Mouse (Mus musculus): ENCODE data around the gene Plekhg6. TPM values are rescaled to one million over a fixed set of nuclear protein-coding genes. Genes with fewer than 3 reads are reported as not detected.

The Plekhg6 gene
- polyA plus RNA-seq, 1 experiment from 2014 or later, result 6.3 TPM

DNA sequence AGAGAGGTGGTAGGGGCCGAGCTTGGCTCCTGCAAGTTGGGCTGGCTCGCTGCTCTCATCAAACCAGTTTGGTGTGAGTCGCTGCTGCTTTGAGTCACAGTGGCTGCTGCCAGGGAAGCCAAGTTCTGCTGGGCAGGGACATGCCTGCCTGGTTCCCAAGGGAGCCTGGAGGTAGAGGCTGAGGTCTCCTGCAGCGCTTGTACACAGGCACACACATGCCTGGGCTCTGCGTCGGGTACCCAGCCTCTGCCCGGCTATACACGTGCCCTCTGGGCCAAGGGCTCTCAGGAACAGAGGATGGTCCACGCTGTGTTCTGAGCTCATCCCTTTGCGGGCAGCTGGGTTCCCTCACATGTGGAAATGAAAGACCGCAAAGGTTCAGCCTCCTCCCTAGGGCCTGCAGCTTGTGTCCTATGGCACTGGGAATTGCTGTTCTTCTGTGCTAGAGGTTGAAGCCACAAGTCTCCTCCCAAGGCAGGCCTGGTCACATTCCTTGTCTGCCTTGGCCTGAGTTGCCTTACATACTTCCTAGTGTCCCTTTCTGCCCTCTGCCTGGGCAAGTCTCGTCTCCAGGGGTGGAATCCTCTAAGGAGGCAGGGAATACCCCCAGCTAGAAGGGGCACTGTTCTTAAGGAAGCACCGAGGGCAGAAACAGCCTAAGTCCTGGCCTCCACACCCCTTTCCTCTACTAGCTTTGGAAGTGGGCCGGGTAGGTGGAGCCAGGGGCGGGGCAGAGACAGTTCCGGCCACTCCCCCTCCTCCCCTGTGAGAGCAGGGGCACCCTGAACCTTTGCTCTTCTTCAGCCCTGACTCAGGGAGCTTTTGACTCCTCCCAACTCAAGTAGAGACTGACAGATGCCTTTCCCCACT lies 2.8 kb downstream of the Plekhg6 start:
- Histone ChIP-seq H3K4me1 (ENCODE audit: control insufficient read depth, insufficient read depth, low read length) (peaks cover 27% of the 10 kb centered on the region), H3K4me3 (replicated peaks; ENCODE audit: low read length) (peak overlapping the region; percentile 2; the same call in 1 of the 2 replicates), H3K9me3 (replicated peaks; ENCODE audit: control insufficient read depth, low read length) (no peaks in the 10 kb centered on the region), H3K27me3 (ENCODE audit: control insufficient read depth, insufficient read depth, low read length) (peaks cover 17% of the 10 kb centered on the region), H3K27ac (ENCODE audit: low read length) (peak overlapping the region; percentile 89), H3K4me2 (ENCODE audit: low read depth, low read length) (peak overlapping the region; percentile 40), H3K9ac (ENCODE audit: low read length) (peak overlapping the region; percentile 43; the same call in 1 of the 2 replicates), H3K36me3 (ENCODE audit: control insufficient read depth, insufficient read depth, low read length) (no peaks in the 10 kb centered on the region)
- peak; percentile 79 for ATAC-seq (ENCODE audit: insufficient read depth, low FRiP score)
- 35% methylated on average over 16 of the region's 16 CpGs for WGBS

DNA sequence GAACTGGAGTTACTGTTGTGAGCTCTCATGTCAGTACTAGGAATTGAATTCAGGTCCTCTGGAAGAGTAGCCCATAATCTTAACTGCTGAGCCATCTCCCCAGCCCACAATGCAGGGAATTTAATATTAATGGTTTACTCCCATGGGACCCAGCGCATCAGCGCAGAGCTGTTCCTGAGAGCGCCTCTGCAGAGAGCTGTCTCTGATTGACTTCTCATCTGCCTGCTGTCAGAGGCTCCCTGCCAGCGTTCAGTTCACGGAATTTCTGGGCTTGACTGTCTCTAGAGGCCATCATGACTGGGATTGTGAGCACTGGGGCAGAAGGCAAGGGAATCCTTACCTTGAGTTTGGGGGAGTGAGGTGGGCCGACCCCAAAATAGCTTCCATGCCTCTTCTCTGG lies 3.6 kb downstream of the Plekhg6 start:
- Histone ChIP-seq H3K4me1 (ENCODE audit: control insufficient read depth, insufficient read depth, low read length) (peaks cover 27% of the 10 kb centered on the region), H3K27ac (ENCODE audit: low read length) (peak overlapping the region; percentile 89), H3K36me3 (ENCODE audit: control insufficient read depth, insufficient read depth, low read length) (no peaks in the 10 kb centered on the region), H3K27me3 (ENCODE audit: control insufficient read depth, insufficient read depth, low read length) (peaks cover 17% of the 10 kb centered on the region), H3K4me2 (ENCODE audit: low read depth, low read length) (peak overlapping the region; percentile 13; the same call in 1 of the 2 replicates), H3K4me3 (replicated peaks; ENCODE audit: low read length) (no peak overlapping the region), H3K9me3 (replicated peaks; ENCODE audit: control insufficient read depth, low read length) (no peaks in the 10 kb centered on the region), H3K9ac (ENCODE audit: low read length) (no peak overlapping the region)
- WGBS, result 64% methylated on average over 6 of the region's 6 CpGs
- ATAC-seq (ENCODE audit: insufficient read depth, low FRiP score), result no peak

DNA sequence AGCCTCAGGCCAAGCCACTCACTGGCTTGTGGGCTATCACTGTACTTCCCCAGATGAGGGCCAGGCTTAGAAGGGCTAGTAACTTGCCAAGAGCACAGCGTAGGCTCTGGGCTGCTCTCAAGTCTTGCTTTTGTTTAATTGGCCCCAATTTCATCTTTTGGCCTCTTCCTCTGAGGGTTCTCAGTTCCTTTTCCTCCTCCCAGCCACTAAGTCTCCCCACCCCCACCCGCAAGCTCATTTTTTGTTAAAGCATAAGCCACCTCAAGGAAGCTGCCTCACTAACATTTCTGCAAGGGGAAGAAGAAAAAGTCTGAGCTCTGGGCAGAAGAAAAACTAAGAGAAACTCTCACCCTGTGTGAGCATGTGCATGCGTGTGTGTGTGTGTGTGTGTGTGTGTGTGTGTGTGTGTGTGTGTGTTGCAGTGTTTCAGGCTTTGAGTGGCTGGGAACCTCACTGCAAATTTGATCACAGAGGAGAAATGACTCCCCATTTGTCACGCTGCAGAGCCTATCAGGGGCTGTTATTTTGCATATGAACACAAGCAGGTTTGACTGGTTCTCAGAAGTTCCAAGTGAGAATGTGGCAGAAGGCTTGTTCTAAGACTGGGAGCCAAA lies 12.7 kb downstream of the Plekhg6 start:
- H3K9me3 ChIP-seq (replicated peaks; ENCODE audit: control insufficient read depth, low read length), result no peaks in the 10 kb centered on the region
- H3K4me1 ChIP-seq (ENCODE audit: control insufficient read depth, insufficient read depth, low read length), result peaks cover 15% of the 10 kb centered on the region; the same call in 1 of the 2 replicates
- peak overlapping the region; percentile 83 for H3K27ac ChIP-seq (ENCODE audit: low read length)
- peak overlapping the region; percentile 38; the same call in 1 of the 2 replicates for H3K9ac ChIP-seq (ENCODE audit: low read length)
- H3K36me3 ChIP-seq (ENCODE audit: control insufficient read depth, insufficient read depth, low read length), result no peaks in the 10 kb centered on the region
- no peaks in the 10 kb centered on the region for H3K27me3 ChIP-seq (ENCODE audit: control insufficient read depth, insufficient read depth, low read length)
- H3K4me2 ChIP-seq (ENCODE audit: low read depth, low read length), result no peak overlapping the region
- peak; percentile 59 for ATAC-seq (ENCODE audit: insufficient read depth, low FRiP score)
- 42% methylated on average over 4 of the region's 4 CpGs for WGBS
- H3K4me3 ChIP-seq (replicated peaks; ENCODE audit: low read length), result no peak overlapping the region

DNA sequence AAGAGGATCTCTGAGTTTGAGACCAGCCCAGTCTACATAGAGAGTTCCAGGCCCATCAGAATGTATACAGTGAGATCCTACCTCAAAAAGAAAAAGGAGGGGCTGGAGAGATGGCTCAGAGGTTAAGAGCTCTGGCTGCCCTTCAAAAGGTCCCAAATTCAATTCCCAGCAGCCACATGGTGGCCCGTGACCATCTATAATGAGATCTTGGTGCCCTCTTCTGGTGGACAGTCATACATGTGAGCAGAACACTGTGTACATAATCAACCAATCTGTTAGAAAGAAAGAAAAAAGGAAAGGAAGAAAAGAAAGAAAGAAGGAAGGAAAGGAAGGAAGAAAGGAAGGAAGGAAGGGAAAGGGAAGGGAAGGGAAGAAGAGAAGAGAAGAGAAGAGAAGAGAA lies 14.5 kb downstream of the Plekhg6 start:
- Histone ChIP-seq H3K9me3 (replicated peaks; ENCODE audit: control insufficient read depth, low read length) (no peaks in the 10 kb centered on the region), H3K4me3 (replicated peaks; ENCODE audit: low read length) (no peak overlapping the region), H3K36me3 (ENCODE audit: control insufficient read depth, insufficient read depth, low read length) (peaks cover 5% of the 10 kb centered on the region; the same call in 1 of the 2 replicates), H3K4me1 (ENCODE audit: control insufficient read depth, insufficient read depth, low read length) (peaks cover 15% of the 10 kb centered on the region; the same call in 1 of the 2 replicates), H3K27ac (ENCODE audit: low read length) (no peak overlapping the region), H3K27me3 (ENCODE audit: control insufficient read depth, insufficient read depth, low read length) (no peaks in the 10 kb centered on the region), H3K4me2 (ENCODE audit: low read depth, low read length) (no peak overlapping the region), H3K9ac (ENCODE audit: low read length) (no peak overlapping the region)
- ATAC-seq (ENCODE audit: insufficient read depth, low FRiP score), result no peak
- 82% methylated on average over 1 of the region's 1 CpGs for WGBS

DNA sequence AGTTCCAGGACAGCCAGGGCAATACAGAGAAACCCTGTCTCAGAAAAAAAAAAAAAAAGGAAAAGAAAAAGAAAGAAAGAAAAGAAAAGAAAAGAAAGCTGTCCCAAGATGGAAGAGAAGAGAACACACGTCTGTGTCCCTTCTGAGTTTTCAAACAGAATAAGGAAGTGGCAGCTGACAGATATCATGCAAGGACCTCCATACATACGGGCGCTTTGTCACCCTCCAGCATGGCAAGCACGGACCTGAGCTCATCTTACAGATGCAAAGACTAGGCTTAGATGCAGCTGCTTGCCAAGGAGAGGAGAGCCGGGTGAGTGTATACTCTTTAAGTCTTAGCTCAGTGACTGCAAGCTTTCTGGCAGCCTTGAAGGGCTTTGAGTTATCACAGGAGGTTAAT lies 15.1 kb downstream of the Plekhg6 start:
- Histone ChIP-seq H3K36me3 (ENCODE audit: control insufficient read depth, insufficient read depth, low read length) (peaks cover 7% of the 10 kb centered on the region; the same call in 1 of the 2 replicates), H3K9ac (ENCODE audit: low read length) (no peak overlapping the region), H3K27me3 (ENCODE audit: control insufficient read depth, insufficient read depth, low read length) (no peaks in the 10 kb centered on the region), H3K4me3 (replicated peaks; ENCODE audit: low read length) (no peak overlapping the region), H3K27ac (ENCODE audit: low read length) (no peak overlapping the region), H3K4me1 (ENCODE audit: control insufficient read depth, insufficient read depth, low read length) (peaks cover 15% of the 10 kb centered on the region; the same call in 1 of the 2 replicates), H3K4me2 (ENCODE audit: low read depth, low read length) (no peak overlapping the region), H3K9me3 (replicated peaks; ENCODE audit: control insufficient read depth, low read length) (no peaks in the 10 kb centered on the region)
- ATAC-seq (ENCODE audit: insufficient read depth, low FRiP score), result no peak
- WGBS, result 71% methylated on average over 5 of the region's 5 CpGs

DNA sequence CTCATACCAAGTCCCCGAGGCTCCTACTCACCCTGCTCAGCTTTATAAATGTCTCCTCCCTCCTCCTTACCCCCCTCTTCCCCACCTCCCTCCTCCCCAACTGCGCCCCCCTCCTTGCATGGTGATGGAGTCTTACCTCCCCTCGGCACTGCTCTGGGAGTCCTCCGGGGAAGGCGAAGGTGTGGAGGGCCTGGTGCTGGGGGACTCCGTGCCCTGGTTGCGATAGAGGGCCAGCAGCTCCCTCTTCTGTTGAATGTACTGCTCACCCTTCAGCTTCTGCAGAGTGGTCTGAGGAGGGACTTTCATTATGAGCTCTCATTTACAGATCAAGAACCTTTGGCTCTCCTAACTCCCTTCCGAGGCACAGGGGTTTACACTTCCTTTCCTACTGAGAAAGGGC lies 16.1 kb downstream of the Plekhg6 start:
- 10% methylated on average over 8 of the region's 8 CpGs for WGBS
- no peaks in the 10 kb centered on the region for H3K9me3 ChIP-seq (replicated peaks; ENCODE audit: control insufficient read depth, low read length)
- peaks cover 15% of the 10 kb centered on the region; the same call in 1 of the 2 replicates for H3K4me1 ChIP-seq (ENCODE audit: control insufficient read depth, insufficient read depth, low read length)
- no peak overlapping the region for H3K27ac ChIP-seq (ENCODE audit: low read length)
- peaks cover 7% of the 10 kb centered on the region; the same call in 1 of the 2 replicates for H3K36me3 ChIP-seq (ENCODE audit: control insufficient read depth, insufficient read depth, low read length)
- no peaks in the 10 kb centered on the region for H3K27me3 ChIP-seq (ENCODE audit: control insufficient read depth, insufficient read depth, low read length)
- H3K4me2 ChIP-seq (ENCODE audit: low read depth, low read length), result no peak overlapping the region
- H3K9ac ChIP-seq (ENCODE audit: low read length), result no peak overlapping the region
- peak; percentile 35; the same call in 1 of the 2 replicates for ATAC-seq (ENCODE audit: insufficient read depth, low FRiP score)
- H3K4me3 ChIP-seq (replicated peaks; ENCODE audit: low read length), result no peak overlapping the region

DNA sequence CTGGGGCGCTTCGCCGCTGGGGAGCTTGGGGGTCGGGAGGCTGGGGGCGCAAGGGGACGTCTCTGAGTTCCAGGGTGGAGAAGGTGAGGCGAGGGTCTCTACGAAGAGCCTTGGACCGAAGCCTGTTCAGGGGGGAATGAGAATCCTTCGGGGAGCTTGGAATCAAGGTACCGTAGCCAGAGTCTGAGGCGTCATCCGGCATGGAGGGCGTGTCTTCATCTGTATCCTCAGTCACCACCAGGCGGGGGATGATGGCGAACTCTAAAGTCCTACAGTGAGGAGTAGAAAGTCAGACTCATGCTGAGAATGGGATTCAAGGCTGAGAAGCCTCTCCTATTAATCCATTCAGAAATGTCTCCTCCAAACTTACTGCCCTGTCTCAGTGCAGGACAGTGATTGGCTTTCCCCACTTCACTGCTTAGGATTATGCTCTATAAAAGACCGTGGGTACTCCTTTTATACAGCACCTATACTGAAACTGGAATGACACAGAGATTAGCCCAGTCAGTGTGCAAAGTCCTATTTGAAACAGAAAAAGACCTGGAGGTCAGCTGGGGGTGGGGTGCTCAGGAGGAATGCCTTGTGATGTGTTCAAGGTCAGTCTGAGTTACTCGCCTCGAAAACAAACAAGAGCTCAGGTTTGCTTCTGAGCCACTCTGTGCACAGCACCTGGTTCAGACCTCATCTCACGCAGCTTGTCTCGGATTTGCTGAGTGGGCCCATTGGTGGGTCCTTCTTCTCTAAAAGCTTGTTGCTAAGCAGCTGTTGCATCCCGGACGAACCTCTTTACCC lies 16.9 kb downstream of the Plekhg6 start:
- 0 out of 2 replicates have a peak overlapping the region, but pooled peaks have one; percentile 1 for H3K27ac ChIP-seq (ENCODE audit: low read length)
- peak; percentile 26 for ATAC-seq (ENCODE audit: insufficient read depth, low FRiP score)
- WGBS, result 29% methylated on average over 23 of the region's 23 CpGs
- H3K9ac ChIP-seq (ENCODE audit: low read length), result peak overlapping the region; percentile 29; the same call in 1 of the 2 replicates
- no peaks in the 10 kb centered on the region for H3K9me3 ChIP-seq (replicated peaks; ENCODE audit: control insufficient read depth, low read length)
- no peak overlapping the region for H3K4me3 ChIP-seq (replicated peaks; ENCODE audit: low read length)
- peaks cover 13% of the 10 kb centered on the region; the same call in 1 of the 2 replicates for H3K4me1 ChIP-seq (ENCODE audit: control insufficient read depth, insufficient read depth, low read length)
- H3K4me2 ChIP-seq (ENCODE audit: low read depth, low read length), result 0 out of 2 replicates have a peak overlapping the region, but pooled peaks have one; percentile 4
- H3K27me3 ChIP-seq (ENCODE audit: control insufficient read depth, insufficient read depth, low read length), result no peaks in the 10 kb centered on the region
- peaks cover 13% of the 10 kb centered on the region for H3K36me3 ChIP-seq (ENCODE audit: control insufficient read depth, insufficient read depth, low read length)

DNA sequence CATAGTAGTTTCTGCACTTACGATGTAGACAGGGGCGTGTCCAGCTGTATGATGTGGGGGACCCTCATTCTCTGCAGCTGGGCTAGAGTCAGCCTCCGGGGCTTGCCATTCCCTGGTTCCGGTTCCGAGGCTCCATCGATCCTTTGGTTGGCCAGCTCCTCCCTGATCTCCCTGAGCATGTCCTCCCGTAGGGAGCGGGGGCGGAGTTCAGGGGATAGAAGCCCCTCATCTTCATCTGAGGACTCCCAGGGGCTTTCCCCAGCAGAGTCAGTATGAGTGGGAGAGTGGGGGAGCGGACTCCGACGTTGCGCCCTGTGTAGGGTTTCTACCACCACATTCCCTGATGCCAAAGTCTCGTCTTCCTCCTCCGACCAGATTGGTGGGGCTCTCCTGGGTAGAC lies 17.6 kb downstream of the Plekhg6 start:
- H3K4me2 ChIP-seq (ENCODE audit: low read depth, low read length), result 0 out of 2 replicates have a peak overlapping the region, but pooled peaks have one; percentile 4
- peaks cover 19% of the 10 kb centered on the region for H3K36me3 ChIP-seq (ENCODE audit: control insufficient read depth, insufficient read depth, low read length)
- no peaks in the 10 kb centered on the region for H3K9me3 ChIP-seq (replicated peaks; ENCODE audit: control insufficient read depth, low read length)
- WGBS, result 41% methylated on average over 15 of the region's 15 CpGs
- H3K27ac ChIP-seq (ENCODE audit: low read length), result no peak overlapping the region
- no peak overlapping the region for H3K4me3 ChIP-seq (replicated peaks; ENCODE audit: low read length)
- peaks cover 7% of the 10 kb centered on the region; the same call in 1 of the 2 replicates for H3K4me1 ChIP-seq (ENCODE audit: control insufficient read depth, insufficient read depth, low read length)
- peak overlapping the region; percentile 29; the same call in 1 of the 2 replicates for H3K9ac ChIP-seq (ENCODE audit: low read length)
- H3K27me3 ChIP-seq (ENCODE audit: control insufficient read depth, insufficient read depth, low read length), result no peaks in the 10 kb centered on the region
- no peak for ATAC-seq (ENCODE audit: insufficient read depth, low FRiP score)

Data from stomach, embryonic 16.5 days (tissue).